Mouse (Mus musculus) hindbrain, embryonic 12.5 days (tissue): ENCODE measurements around the gene Slc5a4a. TPM values are rescaled to one million over a fixed set of nuclear protein-coding genes. Genes with fewer than 3 reads are reported as not detected.

Source experiments
- ATAC-seq: fragments of 200-750 bp; cut with Nextera tagmentation; 2 replicates; pipeline ENCODE4 v1.8.0; 2017; ENCODE audit warnings: moderate TSS enrichment; ENCODE audit not compliant: low FRiP score
- H3K27ac ChIP-seq: fragments of 300-500 bp; sonication (generic); 2 replicates; pipeline ENCODE4 v1.5.1; 2016; ENCODE audit warnings: mild to moderate bottlenecking
- H3K27me3 ChIP-seq: fragments of 300-500 bp; sonication (generic); 2 replicates; pipeline ENCODE4 v1.6.1; 2016; ENCODE audit warnings: mild to moderate bottlenecking
- H3K36me3 ChIP-seq: fragments of 300-500 bp; sonication (generic); 2 replicates; pipeline ENCODE4 v1.6.1; 2016; ENCODE audit warnings: mild to moderate bottlenecking
- H3K4me1 ChIP-seq: fragments of 300-500 bp; sonication (generic); 2 replicates; pipeline ENCODE4 v1.6.1; 2016
- H3K4me2 ChIP-seq: fragments of 300-500 bp; sonication (generic); replicated peaks from 2 replicates; pipeline ENCODE4 v1.6.1; 2016; ENCODE audit warnings: mild to moderate bottlenecking
- H3K4me3 ChIP-seq: fragments of 300-500 bp; sonication (generic); 2 replicates; pipeline ENCODE4 v1.5.1; 2016; ENCODE audit warnings: mild to moderate bottlenecking
- H3K9ac ChIP-seq: fragments of 300-500 bp; sonication (generic); 2 replicates; pipeline ENCODE4 v1.6.1; 2016; ENCODE audit warnings: mild to moderate bottlenecking, moderate library complexity
- H3K9me3 ChIP-seq: fragments of 300-500 bp; sonication (generic); replicated peaks from 2 replicates; pipeline ENCODE4 v1.6.1; 2016; ENCODE audit warnings: mild to moderate bottlenecking
- WGBS: fragments of 180-500 bp; shearing (Covaris S2); methylation state at CpG from one replicate; pipeline ENCODE4 v1.1.7; 2016; 5-methylcytosine and 5-hydroxymethylcytosine counted together
- polyA plus RNA-seq: library from polyadenylated mRNA; unstranded; fragments of >200 nt; fragmentation: Nextera tagmentation; extraction: Ambion mirVana; gene quantifications from 2 replicates; pipeline ENCODE4 v1.2.1, GENCODE M21; 2016

The Slc5a4a gene
- not detected in 2 replicates for polyA plus RNA-seq

DNA sequence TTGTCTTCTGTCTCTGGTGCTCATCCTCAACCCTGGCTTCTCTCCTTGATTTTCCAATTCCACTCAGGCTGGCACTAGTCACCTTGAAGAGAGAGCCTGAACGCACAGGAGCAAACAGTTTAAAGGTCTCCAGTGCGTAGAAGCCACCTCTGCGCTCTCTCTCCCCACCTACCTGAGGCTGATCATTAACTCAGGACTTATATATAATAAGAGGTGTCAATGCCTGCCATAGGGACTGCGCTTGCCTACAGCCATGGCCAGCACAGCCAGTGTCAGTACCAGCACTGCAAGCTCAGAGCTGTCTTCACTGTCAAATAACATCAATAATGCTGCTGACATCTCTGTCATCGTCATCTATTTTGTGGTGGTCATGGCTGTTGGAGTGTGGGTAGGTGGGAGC lies at the start of gene Slc5a4a:
Slc5a4a (plus strand) TSS at position 174 of the 400 bp plus-strand sequence.
- Histone ChIP-seq H3K27me3 (no peaks in the 10 kb centered on the region), H3K4me1 (no peaks in the 10 kb centered on the region), H3K4me2 (no peak within 1 kb of the TSS), H3K4me3 (no peak within 1 kb of the TSS), H3K9ac (no peak within 1 kb of the TSS), H3K36me3 (no peaks in the 10 kb centered on the region), H3K9me3 (no peaks in the 10 kb centered on the region), H3K27ac (no peak within 1 kb of the TSS)
- no peak for ATAC-seq
- WGBS = 93% methylated on average over 5 of the region's 5 CpGs

DNA sequence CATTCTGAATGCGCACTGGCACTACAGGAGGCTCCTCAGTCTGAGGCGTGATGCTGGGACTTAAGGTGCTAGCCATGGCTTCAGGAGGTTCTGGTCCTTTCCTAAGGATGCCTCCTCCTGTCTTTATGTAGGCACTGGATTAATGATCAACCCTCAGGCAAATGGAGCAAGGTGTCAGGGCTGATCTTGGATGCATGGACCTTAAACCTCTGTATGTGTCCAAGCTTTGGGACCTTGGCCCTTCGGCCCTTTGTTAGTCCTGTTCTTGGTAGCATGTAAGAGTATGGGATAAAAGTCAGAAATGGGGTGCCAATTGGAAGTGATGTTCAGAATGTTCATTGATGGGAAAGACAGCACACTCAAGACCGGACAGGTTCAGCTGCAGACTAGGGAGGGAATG lies 36.4 kb upstream of the Slc5a4a start, which contains the start of gene Slc5a4b:
Slc5a4b (minus strand) TSS at position 101 of the 400 bp plus-strand sequence.
- no peak within 1 kb of the TSS for H3K4me2 ChIP-seq
- H3K4me3 ChIP-seq = no peak within 1 kb of the TSS
- no peak within 1 kb of the TSS for H3K9ac ChIP-seq
- no peaks in the 10 kb centered on the region for H3K36me3 ChIP-seq
- H3K4me1 ChIP-seq = no peaks in the 10 kb centered on the region
- H3K27me3 ChIP-seq = no peaks in the 10 kb centered on the region
- H3K9me3 ChIP-seq = no peaks in the 10 kb centered on the region
- WGBS = 90% methylated on average over 4 of the region's 4 CpGs
- no peak for ATAC-seq
- no peak within 1 kb of the TSS for H3K27ac ChIP-seq

DNA sequence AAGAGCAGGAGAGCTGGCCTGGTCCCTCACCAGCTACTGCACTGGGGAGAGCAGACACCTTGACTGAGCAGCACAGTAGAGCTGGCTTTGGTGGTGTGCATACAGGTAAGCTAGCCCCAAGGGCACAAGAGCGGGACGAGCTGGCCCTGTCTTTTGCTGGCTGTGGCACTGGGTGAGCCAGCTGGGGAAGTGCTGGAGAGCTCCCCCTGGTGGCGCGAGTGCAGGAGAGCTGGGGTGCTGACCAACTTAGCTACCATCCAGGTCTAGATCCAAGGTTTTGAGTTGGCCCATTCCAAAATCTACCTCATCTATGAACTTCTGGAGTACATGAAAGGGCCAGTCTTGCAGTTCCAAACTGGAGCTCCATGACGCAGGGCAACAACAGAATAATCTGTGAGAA lies 29.3 kb upstream of the Slc5a4a start:
- H3K4me3 ChIP-seq = no peak overlapping the region
- H3K4me2 ChIP-seq = no peak overlapping the region
- no peaks in the 10 kb centered on the region for H3K36me3 ChIP-seq
- 29% methylated on average over 5 of the region's 5 CpGs for WGBS
- H3K4me1 ChIP-seq = no peaks in the 10 kb centered on the region
- no peak for ATAC-seq
- no peak overlapping the region for H3K27ac ChIP-seq
- H3K9ac ChIP-seq = no peak overlapping the region
- H3K27me3 ChIP-seq = no peaks in the 10 kb centered on the region
- no peaks in the 10 kb centered on the region for H3K9me3 ChIP-seq

DNA sequence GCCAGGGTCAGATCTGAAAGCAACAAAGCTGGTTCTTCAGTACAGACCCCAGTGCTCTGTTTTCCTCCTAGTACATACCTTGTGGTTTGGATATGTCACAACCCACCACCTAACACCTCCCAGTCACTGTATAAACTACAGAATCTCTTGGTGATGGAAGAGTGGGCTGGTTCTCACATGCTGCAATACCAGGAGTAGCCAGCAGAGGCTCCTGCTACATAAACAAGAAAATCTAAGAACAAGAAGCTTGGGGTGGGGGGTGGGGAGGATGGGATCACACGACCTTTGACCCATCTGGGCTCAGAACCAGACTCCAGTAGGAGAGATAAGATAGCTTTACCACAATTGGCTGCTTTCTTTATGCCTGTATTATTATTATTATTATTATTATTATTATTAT lies 28.5 kb upstream of the Slc5a4a start:
- H3K27me3 ChIP-seq = no peaks in the 10 kb centered on the region
- no peak for ATAC-seq
- no peak overlapping the region for H3K4me3 ChIP-seq
- no peak overlapping the region for H3K27ac ChIP-seq
- WGBS = 21% methylated on average over 1 of the region's 1 CpGs
- H3K9ac ChIP-seq = no peak overlapping the region
- no peaks in the 10 kb centered on the region for H3K9me3 ChIP-seq
- H3K4me2 ChIP-seq = no peak overlapping the region
- H3K36me3 ChIP-seq = no peaks in the 10 kb centered on the region
- no peaks in the 10 kb centered on the region for H3K4me1 ChIP-seq

DNA sequence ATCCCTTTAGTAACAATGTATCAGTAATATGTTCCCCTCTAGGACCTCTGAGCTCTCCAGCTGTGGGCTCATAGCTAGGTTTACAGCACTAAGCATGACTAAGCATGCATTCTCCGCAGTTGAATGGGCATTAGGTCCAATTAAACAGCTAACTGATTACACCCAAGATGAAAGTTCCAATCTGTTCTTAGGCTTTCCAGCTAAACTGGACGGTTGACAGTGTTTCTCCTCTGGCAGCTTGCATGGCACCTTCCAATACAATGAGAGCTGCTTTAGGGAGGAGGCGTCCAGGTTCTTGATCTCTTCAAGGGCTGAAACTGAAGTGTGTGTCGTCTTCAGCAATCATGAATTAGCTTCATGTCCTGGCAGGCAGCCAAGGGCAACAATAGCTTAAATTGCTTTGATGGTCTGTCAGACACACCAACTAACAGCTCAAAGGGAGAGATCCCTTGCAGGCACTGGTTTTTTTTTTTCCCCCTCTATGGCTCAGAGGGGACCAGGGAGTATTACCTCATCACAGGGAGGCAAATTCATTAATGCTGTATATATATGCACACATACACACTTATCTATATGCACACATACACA lies 27.0 kb upstream of the Slc5a4a start:
- Histone ChIP-seq H3K27ac (no peak overlapping the region), H3K4me3 (no peak overlapping the region), H3K9ac (no peak overlapping the region), H3K36me3 (no peaks in the 10 kb centered on the region), H3K27me3 (no peaks in the 10 kb centered on the region), H3K9me3 (no peaks in the 10 kb centered on the region), H3K4me2 (no peak overlapping the region), H3K4me1 (no peaks in the 10 kb centered on the region)
- ATAC-seq = no peak
- WGBS = 45% methylated on average over 4 of the region's 4 CpGs

DNA sequence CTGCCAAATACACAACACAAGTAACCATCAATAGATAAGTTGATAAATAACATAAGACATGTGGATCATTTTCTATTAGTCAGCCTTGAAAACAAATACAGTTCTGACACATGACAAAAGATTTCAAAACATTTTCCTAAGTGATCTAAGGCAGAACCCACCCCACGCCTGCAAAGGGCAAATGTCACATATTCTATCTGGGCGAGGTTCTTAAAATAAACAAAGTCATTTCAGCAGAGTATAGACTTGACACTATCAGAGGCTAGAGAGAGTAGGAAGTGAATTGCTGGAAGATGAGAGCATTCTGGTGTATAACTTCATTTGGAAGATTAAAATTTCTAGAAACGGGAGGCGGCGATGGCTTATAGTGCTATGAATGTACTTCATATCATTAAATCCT lies 25.8 kb upstream of the Slc5a4a start:
- Histone ChIP-seq H3K4me2 (no peak overlapping the region), H3K27ac (no peak overlapping the region), H3K9ac (no peak overlapping the region), H3K4me3 (no peak overlapping the region), H3K36me3 (no peaks in the 10 kb centered on the region), H3K9me3 (no peaks in the 10 kb centered on the region), H3K4me1 (no peaks in the 10 kb centered on the region), H3K27me3 (no peaks in the 10 kb centered on the region)
- no peak for ATAC-seq
- 84% methylated on average over 5 of the region's 5 CpGs for WGBS

DNA sequence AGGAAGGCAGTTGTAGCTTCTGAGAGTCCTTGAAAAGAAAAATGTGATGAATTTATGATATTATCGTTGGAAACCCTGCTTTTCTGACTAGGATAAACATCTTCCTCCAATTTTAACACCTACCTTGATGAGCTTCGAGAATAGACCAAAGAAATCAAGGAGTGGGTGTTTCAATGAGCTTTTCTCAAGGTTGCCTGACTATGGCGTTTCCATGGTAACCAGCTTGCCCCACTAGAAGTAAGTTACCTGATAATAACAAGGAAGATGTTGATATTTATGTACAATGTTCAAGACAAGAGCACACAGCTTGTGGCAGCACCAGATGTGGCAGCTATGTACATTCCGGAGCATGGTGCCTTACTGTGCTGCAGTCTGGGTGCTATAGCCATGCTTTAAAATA lies 14.7 kb upstream of the Slc5a4a start:
- no peak overlapping the region for H3K4me2 ChIP-seq
- no peak for ATAC-seq
- WGBS = 77% methylated on average over 4 of the region's 4 CpGs

DNA sequence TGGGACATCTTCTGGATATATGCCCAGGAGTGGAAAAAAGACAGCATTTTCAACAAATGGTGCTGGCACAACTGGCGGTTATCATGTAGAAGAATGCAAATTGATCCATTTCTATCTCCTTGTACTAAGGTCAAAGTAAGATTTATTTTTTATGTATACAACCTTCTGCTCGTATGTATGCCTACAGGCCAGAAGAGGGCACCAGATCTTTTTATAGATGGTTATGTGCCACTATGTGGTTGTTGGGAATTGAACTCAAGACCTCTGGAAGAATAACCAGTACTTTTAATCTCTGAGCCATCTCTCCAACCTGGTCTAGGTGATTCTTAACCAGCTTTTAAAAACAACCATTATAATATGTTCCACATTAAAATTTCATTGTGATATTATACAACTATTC lies 10.9 kb upstream of the Slc5a4a start:
- 77% methylated on average over 2 of the region's 2 CpGs for WGBS
- Histone ChIP-seq H3K4me1 (no peaks in the 10 kb centered on the region), H3K27me3 (no peaks in the 10 kb centered on the region), H3K4me2 (no peak overlapping the region), H3K36me3 (no peaks in the 10 kb centered on the region), H3K9me3 (no peaks in the 10 kb centered on the region), H3K4me3 (no peak overlapping the region), H3K9ac (no peak overlapping the region), H3K27ac (no peak overlapping the region)
- no peak for ATAC-seq

More for the DNA sequence above, 14.7 kb upstream of the Slc5a4a start:
- H3K4me3 ChIP-seq = no peak overlapping the region
- no peaks in the 10 kb centered on the region for H3K9me3 ChIP-seq
- no peak overlapping the region for H3K9ac ChIP-seq
- no peak overlapping the region for H3K27ac ChIP-seq
- no peaks in the 10 kb centered on the region for H3K27me3 ChIP-seq
- no peaks in the 10 kb centered on the region for H3K36me3 ChIP-seq
- H3K4me1 ChIP-seq = no peaks in the 10 kb centered on the region

DNA sequence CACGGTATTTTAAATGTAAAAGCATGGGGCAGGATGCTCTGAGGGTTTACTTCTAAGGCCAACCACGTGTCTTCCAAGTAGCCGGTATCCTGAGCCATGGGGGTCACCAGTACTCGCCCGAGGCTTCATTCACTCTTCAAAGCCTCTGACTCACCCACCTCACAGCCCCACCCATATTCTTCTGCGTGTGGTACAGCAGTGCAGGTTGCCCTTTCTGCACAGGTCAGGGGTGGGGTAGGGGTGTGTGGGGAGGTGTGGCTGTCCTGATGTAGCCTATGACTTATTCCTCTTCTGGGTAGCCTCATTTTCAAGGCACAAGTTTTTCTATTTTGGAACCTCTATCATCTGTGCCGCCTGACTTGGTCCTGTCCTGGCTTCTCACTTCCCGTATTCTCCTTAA lies 405 bp upstream of the Slc5a4a start:
- Histone ChIP-seq H3K36me3 (no peaks in the 10 kb centered on the region), H3K27me3 (no peaks in the 10 kb centered on the region), H3K9me3 (no peaks in the 10 kb centered on the region), H3K4me2 (no peak overlapping the region), H3K9ac (no peak overlapping the region), H3K4me3 (no peak overlapping the region), H3K4me1 (no peaks in the 10 kb centered on the region), H3K27ac (no peak overlapping the region)
- ATAC-seq = no peak
- WGBS = 73% methylated on average over 8 of the region's 8 CpGs

DNA sequence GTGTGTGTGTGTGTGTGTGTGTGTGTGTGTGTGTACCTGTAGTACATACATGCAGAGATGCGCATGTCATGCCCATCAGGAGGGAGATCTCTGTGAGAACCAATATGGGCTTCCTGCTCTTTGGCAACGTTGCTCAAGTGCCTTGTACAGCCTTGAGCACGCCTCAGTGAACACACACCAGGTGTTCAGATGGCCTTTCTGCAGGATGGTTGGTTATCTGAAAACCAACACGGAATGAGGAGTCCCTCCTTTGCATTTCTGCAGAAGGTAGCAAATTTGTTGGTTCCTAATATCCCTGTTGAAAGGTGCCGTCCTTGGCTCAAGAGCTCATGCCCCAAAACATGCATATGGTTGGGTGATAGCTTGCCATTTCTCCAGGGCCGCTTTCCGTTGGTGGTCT lies 8.7 kb downstream of the Slc5a4a start:
- H3K4me3 ChIP-seq = no peak overlapping the region
- H3K4me1 ChIP-seq = no peaks in the 10 kb centered on the region
- H3K4me2 ChIP-seq = no peak overlapping the region
- no peaks in the 10 kb centered on the region for H3K9me3 ChIP-seq
- no peak overlapping the region for H3K9ac ChIP-seq
- no peaks in the 10 kb centered on the region for H3K27me3 ChIP-seq
- H3K36me3 ChIP-seq = no peaks in the 10 kb centered on the region
- WGBS = 88% methylated on average over 7 of the region's 7 CpGs
- ATAC-seq = no peak
- no peak overlapping the region for H3K27ac ChIP-seq

DNA sequence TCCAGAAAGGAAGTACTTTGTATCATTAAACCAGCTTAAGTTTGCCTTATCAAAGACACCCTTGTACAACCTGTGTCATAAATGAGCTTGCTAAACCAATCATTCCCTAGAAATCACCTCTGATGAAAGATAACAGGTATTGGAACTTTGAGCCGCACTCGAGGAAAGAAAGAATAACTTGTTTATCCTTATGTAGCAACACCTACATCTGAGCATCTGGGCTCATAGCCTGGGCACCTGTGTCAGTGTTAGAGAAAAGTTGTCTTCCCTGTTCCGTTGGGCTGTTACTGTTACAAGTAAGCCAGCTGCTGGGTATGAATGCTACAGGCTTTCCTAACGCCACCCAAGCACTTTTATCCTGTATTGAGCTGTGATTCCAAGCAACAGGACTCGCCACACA lies 10.3 kb downstream of the Slc5a4a start:
- WGBS = 83% methylated on average over 5 of the region's 5 CpGs
- no peak overlapping the region for H3K4me3 ChIP-seq
- no peak overlapping the region for H3K27ac ChIP-seq
- H3K4me1 ChIP-seq = no peaks in the 10 kb centered on the region
- no peaks in the 10 kb centered on the region for H3K27me3 ChIP-seq
- no peaks in the 10 kb centered on the region for H3K36me3 ChIP-seq
- H3K4me2 ChIP-seq = no peak overlapping the region
- ATAC-seq = no peak
- H3K9ac ChIP-seq = no peak overlapping the region
- H3K9me3 ChIP-seq = no peaks in the 10 kb centered on the region

DNA sequence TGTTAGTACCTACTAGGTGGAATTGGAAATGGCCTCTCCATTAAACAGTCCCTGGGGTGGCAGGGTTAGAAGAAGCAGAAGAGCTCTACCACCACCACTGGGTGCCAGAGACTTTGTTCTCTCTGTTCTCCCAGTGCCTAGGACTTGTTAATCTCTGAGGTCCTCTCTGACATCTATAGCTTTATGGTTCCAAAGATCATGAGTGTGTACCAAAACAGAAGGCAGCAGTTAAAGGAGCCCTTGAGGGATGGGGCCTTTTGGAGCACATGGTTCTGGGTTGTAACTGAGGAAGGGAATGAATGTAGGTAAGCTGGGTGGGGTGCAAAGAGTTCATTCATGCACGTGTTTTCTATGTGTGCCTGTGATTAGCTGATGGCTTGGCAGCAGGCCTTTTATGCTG lies 10.8 kb downstream of the Slc5a4a start:
- Histone ChIP-seq H3K27ac (no peak overlapping the region), H3K36me3 (no peaks in the 10 kb centered on the region), H3K4me3 (no peak overlapping the region), H3K9me3 (no peaks in the 10 kb centered on the region), H3K4me1 (no peaks in the 10 kb centered on the region), H3K9ac (no peak overlapping the region), H3K27me3 (no peaks in the 10 kb centered on the region), H3K4me2 (no peak overlapping the region)
- no peak for ATAC-seq
- 90% methylated on average over 1 of the region's 1 CpGs for WGBS

DNA sequence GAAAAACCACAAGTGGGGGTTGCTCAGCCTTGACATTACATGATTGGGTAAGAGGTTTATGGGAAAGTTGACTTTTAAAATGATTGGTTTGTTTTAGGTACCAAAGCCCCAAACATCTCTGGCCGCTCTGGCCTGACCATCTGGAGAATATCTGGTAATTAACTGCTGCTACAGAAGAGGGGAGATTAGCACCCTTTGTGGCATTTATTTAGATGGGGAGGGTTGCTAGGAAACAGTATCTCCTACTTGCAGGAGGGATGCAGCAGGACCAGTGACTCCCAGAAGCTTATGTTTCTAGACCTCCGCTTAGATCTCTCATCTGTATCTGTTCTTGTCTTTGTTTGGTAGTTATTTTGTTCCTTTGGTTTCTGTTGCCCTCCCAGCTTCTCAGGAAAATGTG lies 27.6 kb downstream of the Slc5a4a start:
- Histone ChIP-seq H3K36me3 (no peaks in the 10 kb centered on the region), H3K9me3 (no peaks in the 10 kb centered on the region), H3K27me3 (no peaks in the 10 kb centered on the region), H3K4me1 (no peaks in the 10 kb centered on the region), H3K4me2 (no peak overlapping the region), H3K4me3 (no peak overlapping the region), H3K27ac (no peak overlapping the region), H3K9ac (no peak overlapping the region)
- WGBS = 64% methylated on average over 2 of the region's 2 CpGs
- no peak for ATAC-seq
